Mouse (Mus musculus) heart, embryonic 16.5 days (tissue): ENCODE results near the gene Adam1b. TPM values are rescaled to one million over a fixed set of nuclear protein-coding genes. Genes with fewer than 3 reads are reported as not detected.

ENCODE experiments used
- ATAC-seq: fragments of 200-750 bp; cut with Nextera tagmentation; replicated peaks from 2 replicates; pipeline ENCODE4 v1.8.0; 2017; ENCODE audit warnings: moderate number of reproducible peaks; ENCODE audit not compliant: insufficient read depth, low FRiP score; ENCODE audit errors: extremely low read depth
- H3K27ac ChIP-seq: fragments of 300-500 bp; sonication (generic); 2 replicates; pipeline ENCODE4 v1.5.1; 2014; ENCODE audit warnings: mild to moderate bottlenecking, low read length, control low read depth, moderate library complexity
- H3K27me3 ChIP-seq: fragments of 300-500 bp; sonication (generic); 2 replicates; pipeline ENCODE4 v1.6.1; 2014; ENCODE audit warnings: low read length, mixed read lengths; ENCODE audit not compliant: control insufficient read depth, insufficient read depth
- H3K36me3 ChIP-seq: fragments of 300-500 bp; sonication (generic); 2 replicates; pipeline ENCODE4 v1.6.1; 2014; ENCODE audit not compliant: control insufficient read depth, insufficient read depth
- H3K4me1 ChIP-seq: fragments of 300-500 bp; sonication (generic); 2 replicates; pipeline ENCODE4 v1.6.1; 2014; ENCODE audit warnings: low read length, mixed read lengths; ENCODE audit not compliant: control insufficient read depth, insufficient read depth
- H3K4me2 ChIP-seq: fragments of 300-500 bp; sonication (generic); 2 replicates; pipeline ENCODE4 v1.6.1; 2014; ENCODE audit warnings: low read depth, mild to moderate bottlenecking, control low read depth, low read length
- H3K4me3 ChIP-seq: fragments of 300-500 bp; sonication (generic); 2 replicates; pipeline ENCODE4 v1.5.1; 2014; ENCODE audit warnings: mild to moderate bottlenecking, control low read depth, low read length
- H3K9ac ChIP-seq: fragments of 300-500 bp; sonication (generic); 2 replicates; pipeline ENCODE4 v1.6.1; 2014; ENCODE audit warnings: low read length, control low read depth
- H3K9me3 ChIP-seq: fragments of 300-500 bp; sonication (generic); replicated peaks from 2 replicates; pipeline ENCODE4 v1.6.1; 2016; ENCODE audit warnings: low read length; ENCODE audit not compliant: control insufficient read depth
- WGBS: fragments of 180-500 bp; shearing (Covaris S2); extraction: QIAGEN DNeasy Blood & Tissue Kit; methylation state at CpG from one replicate; pipeline ENCODE4 v1.1.7; 2014; 5-methylcytosine and 5-hydroxymethylcytosine counted together
- polyA plus RNA-seq: library from polyadenylated mRNA; unstranded; fragments of >200 nt; fragmentation: Nextera tagmentation; extraction: Ambion mirVana; gene quantifications from 2 replicates; pipeline ENCODE4 v1.2.1, GENCODE M21; 2015

The Adam1b gene
- 0.12 and 0.14 TPM in 2 replicates for polyA plus RNA-seq

- H3K9ac ChIP-seq, result no peak within 1 kb of the TSS
- H3K27ac ChIP-seq, result no peak within 1 kb of the TSS
- H3K36me3 ChIP-seq, result no peaks in the 10 kb centered on the region
- H3K4me2 ChIP-seq, result no peak within 1 kb of the TSS
- no peaks in the 10 kb centered on the region for H3K4me1 ChIP-seq
- no peaks in the 10 kb centered on the region for H3K9me3 ChIP-seq
- no peak for ATAC-seq
- H3K27me3 ChIP-seq, result no peaks in the 10 kb centered on the region
- H3K4me3 ChIP-seq, result no peak within 1 kb of the TSS
- 80% methylated on average over 3 of the region's 3 CpGs for WGBS
Measured at GRCm38 (mm10) chr5:121503231-121503630, at the start of gene Adam1b. Gene Adam1b, minus strand, starts transcription at chr5:121503435.

- no peaks in the 10 kb centered on the region for H3K36me3 ChIP-seq
- H3K9ac ChIP-seq, result no peak overlapping the region
- H3K4me2 ChIP-seq, result no peak overlapping the region
- H3K9me3 ChIP-seq, result 0 out of 2 replicates have a peak, but pooled peaks cover 5% of the 10 kb centered on the region
- 79% methylated on average over 7 of the region's 7 CpGs for WGBS
- H3K4me1 ChIP-seq, result peaks cover 12% of the 10 kb centered on the region
- no peak overlapping the region for H3K4me3 ChIP-seq
- no peak overlapping the region for H3K27ac ChIP-seq
- H3K27me3 ChIP-seq, result no peaks in the 10 kb centered on the region
- ATAC-seq, result no peak
Measured at GRCm38 (mm10) chr5:121549196-121549595, 46.0 kb upstream of the Adam1b start.

GRCm38 (mm10) chr5:121547084-121547483, 43.8 kb upstream of the Adam1b start:
- H3K4me1 ChIP-seq, result peaks cover 19% of the 10 kb centered on the region
- no peak overlapping the region for H3K27ac ChIP-seq
- no peak for ATAC-seq
- no peaks in the 10 kb centered on the region for H3K36me3 ChIP-seq
- WGBS, result 92% methylated on average over 3 of the region's 3 CpGs
- 0 out of 2 replicates have a peak, but pooled peaks cover 5% of the 10 kb centered on the region for H3K9me3 ChIP-seq
- H3K9ac ChIP-seq, result no peak overlapping the region
- no peak overlapping the region for H3K4me2 ChIP-seq
- no peaks in the 10 kb centered on the region for H3K27me3 ChIP-seq
- H3K4me3 ChIP-seq, result no peak overlapping the region

GRCm38 (mm10) chr5:121546530-121546895, 43.3 kb upstream of the Adam1b start:
- H3K4me3 ChIP-seq, result peak overlapping the region; percentile 72
- 29% methylated on average over 6 of the region's 6 CpGs for WGBS
- no peaks in the 10 kb centered on the region for H3K27me3 ChIP-seq
- 0 out of 2 replicates have a peak, but pooled peaks cover 5% of the 10 kb centered on the region for H3K9me3 ChIP-seq
- H3K4me2 ChIP-seq, result peak overlapping the region; percentile 76
- no peaks in the 10 kb centered on the region for H3K36me3 ChIP-seq
- H3K4me1 ChIP-seq, result peaks cover 19% of the 10 kb centered on the region
- peak overlapping the region; percentile 89 for H3K9ac ChIP-seq
- peak overlapping the region; percentile 93 for H3K27ac ChIP-seq
- ATAC-seq, result 0 out of 2 replicates have a peak, but pooled peaks have one; percentile 58

GRCm38 (mm10) chr5:121545793-121546529, 42.7 kb upstream of the Adam1b start, which contains the start of gene Mapkapk5:
Gene Mapkapk5, minus strand, starts transcription at chr5:121545905.
- ATAC-seq, result peak; percentile 93
- Histone ChIP-seq H3K27ac (peak within 1 kb of the TSS; percentile 93), H3K4me3 (peak within 1 kb of the TSS; percentile 72), H3K27me3 (no peaks in the 10 kb centered on the region), H3K9ac (peak within 1 kb of the TSS; percentile 89), H3K4me2 (peak within 1 kb of the TSS; percentile 96), H3K36me3 (no peaks in the 10 kb centered on the region), H3K9me3 (0 out of 2 replicates have a peak, but pooled peaks cover 5% of the 10 kb centered on the region), H3K4me1 (peaks cover 19% of the 10 kb centered on the region)
- 1% methylated on average over 55 of the region's 55 CpGs for WGBS

- Histone ChIP-seq H3K27ac (peak within 1 kb of the TSS; percentile 93), H3K4me3 (peak within 1 kb of the TSS; percentile 72), H3K4me2 (peak within 1 kb of the TSS; percentile 96), H3K36me3 (no peaks in the 10 kb centered on the region), H3K9ac (peak within 1 kb of the TSS; percentile 89), H3K27me3 (no peaks in the 10 kb centered on the region), H3K9me3 (0 out of 2 replicates have a peak, but pooled peaks cover 2% of the 10 kb centered on the region), H3K4me1 (peaks cover 19% of the 10 kb centered on the region)
- WGBS, result under 1% methylated on average over 42 of the region's 97 CpGs
- peak; percentile 66 for ATAC-seq
Measured at GRCm38 (mm10) chr5:121544910-121545792, 41.9 kb upstream of the Adam1b start, which contains the start of the genes Adam1a and Gm42878. Gene Adam1a, minus strand, starts transcription at chr5:121545482. Gene Gm42878, minus strand, starts transcription at chr5:121545482.

- WGBS, result 76% methylated on average over 3 of the region's 3 CpGs
- Histone ChIP-seq H3K27ac (no peak overlapping the region), H3K4me2 (no peak overlapping the region)
Measured at GRCm38 (mm10) chr5:121543370-121543769, 40.1 kb upstream of the Adam1b start.

GRCm38 (mm10) chr5:121541235-121541634, 38.0 kb upstream of the Adam1b start:
- H3K4me2 ChIP-seq, result no peak overlapping the region
- 88% methylated on average over 7 of the region's 7 CpGs for WGBS

More at GRCm38 (mm10) chr5:121543370-121543769, 40.1 kb upstream of the Adam1b start:
- Histone ChIP-seq H3K36me3 (no peaks in the 10 kb centered on the region), H3K27me3 (no peaks in the 10 kb centered on the region), H3K4me1 (peaks cover 19% of the 10 kb centered on the region), H3K4me3 (no peak overlapping the region), H3K9me3 (no peaks in the 10 kb centered on the region), H3K9ac (no peak overlapping the region)
- ATAC-seq, result no peak

More at GRCm38 (mm10) chr5:121541235-121541634, 38.0 kb upstream of the Adam1b start:
- Histone ChIP-seq H3K4me1 (peaks cover 15% of the 10 kb centered on the region), H3K4me3 (no peak overlapping the region), H3K27me3 (no peaks in the 10 kb centered on the region), H3K27ac (no peak overlapping the region), H3K9me3 (no peaks in the 10 kb centered on the region), H3K9ac (no peak overlapping the region), H3K36me3 (0 out of 2 replicates have a peak, but pooled peaks cover 4% of the 10 kb centered on the region)
- ATAC-seq, result no peak
